Mouse (Mus musculus) macrophage (primary cell): ENCODE measurements around the gene Gm27235. TPM values are rescaled to one million over a fixed set of nuclear protein-coding genes. Genes with fewer than 3 reads are reported as not detected.
"Not testable (repeated sequence)": the region's sequence is repeated elsewhere in the genome, so short reads cannot be mapped to it uniquely, and the experiment has no call there.

ENCODE experiments used
- H3K27ac ChIP-seq: fragments of 350-480 bp; formaldehyde crosslinking; 2 replicates; pipeline ENCODE4 v1.9.0; 2021
- H3K36me3 ChIP-seq: fragments of 350-480 bp; formaldehyde crosslinking; 2 replicates; pipeline ENCODE4 v1.9.0; 2021; ENCODE audit errors: inconsistent target
- H3K4me3 ChIP-seq: fragments of 350-480 bp; formaldehyde crosslinking; 2 replicates; pipeline ENCODE4 v1.9.0; 2021; ENCODE audit errors: inconsistent target
- H3K79me2 ChIP-seq: fragments of 350-480 bp; formaldehyde crosslinking; 2 replicates; pipeline ENCODE4 v1.9.0; 2021; ENCODE audit errors: inconsistent target
- WGBS: methylation state at CpG from one replicate; pipeline ENCODE4 v1.1.7; 2026; ENCODE audit warnings: inconsistent platforms; ENCODE audit not compliant: missing documents; 5-methylcytosine and 5-hydroxymethylcytosine counted together
- polyA plus RNA-seq: library from polyadenylated mRNA; stranded (reverse); fragments of 250-400 nt; gene quantifications from 3 replicates; pipeline ENCODE4 v1.2.4, GENCODE M21; 2018; ENCODE audit warnings: inconsistent platforms
- total RNA-seq, 78 experiments: library from RNA; depleted of rRNA; stranded (reverse); fragments of 250-400 nt; gene quantifications; 1 replicate in 9 of 78; 2 replicates in 24 of 78; 3 replicates in 43 of 78; 4 replicates in 2 of 78; pipeline ENCODE4 v1.2.4; 2018; ENCODE audit warnings: inconsistent platforms in 56 of 78

Gene Gm27235
- not detected for total RNA-seq (2018; cell fraction: chromatin; rRNA removed)
- total RNA-seq (2018; cell fraction: cytosol; rRNA removed) = not detected
- total RNA-seq (2018; cell fraction: nucleus; rRNA removed) = not detected
- polyA plus RNA-seq = not detected in 3 replicates

DNA sequence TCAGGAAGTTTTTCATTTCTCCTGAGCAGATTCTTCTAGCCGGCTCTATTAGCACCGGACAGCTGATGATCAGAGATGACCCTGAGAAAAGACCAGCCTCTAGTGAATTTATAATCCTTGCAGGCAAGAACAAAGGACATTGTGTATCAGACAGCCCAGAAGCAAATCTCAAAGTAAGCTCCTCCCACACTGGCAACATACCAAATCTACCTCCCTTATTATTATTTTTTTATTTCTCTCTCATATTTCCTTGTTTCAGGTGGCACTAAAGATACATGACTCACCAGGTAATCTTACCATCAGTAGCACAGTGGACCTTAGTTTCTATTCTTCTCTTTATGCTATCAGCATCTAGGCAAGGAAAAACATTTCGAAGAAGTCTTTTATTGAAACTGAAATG, at the start of gene Gm27235, which contains the start of gene D730048I06Rik:
Gene Gm27235 (minus strand): TSS at position 101 of the 400 bp plus-strand sequence.
Gene D730048I06Rik (minus strand): TSS at position 112 of the 400 bp plus-strand sequence.
- no peak within 1 kb of the TSS for H3K4me3 ChIP-seq
- WGBS = 94% methylated on average over 3 of the region's 3 CpGs

GRCm38 (mm10) chr9:35817881-35818280, 28.0 kb upstream of the Gm27235 start:
- not testable (repeated sequence) for H3K79me2 ChIP-seq, H3K4me3 ChIP-seq, H3K27ac ChIP-seq, H3K36me3 ChIP-seq
- WGBS = 90% methylated on average over 10 of the region's 15 CpGs

More for the DNA sequence above, at the start of gene Gm27235, which contains the start of gene D730048I06Rik:
- Histone ChIP-seq H3K79me2 (no peaks in the 10 kb centered on the region), H3K27ac (no peak within 1 kb of the TSS), H3K36me3 (no peaks in the 10 kb centered on the region)

GRCm38 (mm10) chr9:35798146-35798545, 8.2 kb upstream of the Gm27235 start:
- H3K27ac ChIP-seq = no peak overlapping the region
- H3K4me3 ChIP-seq = no peak overlapping the region
- H3K79me2 ChIP-seq = no peaks in the 10 kb centered on the region
- H3K36me3 ChIP-seq = no peaks in the 10 kb centered on the region

DNA sequence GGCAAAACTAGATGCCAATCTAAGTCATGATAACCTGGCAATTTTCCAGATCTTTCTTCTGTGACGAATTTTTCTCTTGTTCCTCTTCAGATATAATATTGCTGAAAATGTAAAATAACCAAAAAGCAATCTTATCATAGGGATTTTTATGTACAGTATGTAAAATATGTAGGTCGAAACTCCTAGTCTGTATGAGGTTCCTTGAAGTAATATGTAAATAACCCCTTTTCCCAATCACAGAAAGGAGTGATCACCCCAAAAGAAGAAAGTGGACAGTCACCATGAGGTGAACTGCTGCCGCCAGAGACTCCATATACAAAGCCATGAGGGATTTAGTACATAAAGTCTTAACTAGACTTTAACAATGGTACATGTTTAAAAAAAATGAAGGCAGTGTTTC, 11.9 kb downstream of the Gm27235 start, which contains the start of gene Gm17727:
Gene Gm17727 (minus strand): TSS at position 101 of the 400 bp plus-strand sequence.
- H3K4me3 ChIP-seq = no peak within 1 kb of the TSS
- 60% methylated on average over 3 of the region's 3 CpGs for WGBS
- H3K36me3 ChIP-seq = no peaks in the 10 kb centered on the region
- H3K27ac ChIP-seq = no peak within 1 kb of the TSS
- no peaks in the 10 kb centered on the region for H3K79me2 ChIP-seq

DNA sequence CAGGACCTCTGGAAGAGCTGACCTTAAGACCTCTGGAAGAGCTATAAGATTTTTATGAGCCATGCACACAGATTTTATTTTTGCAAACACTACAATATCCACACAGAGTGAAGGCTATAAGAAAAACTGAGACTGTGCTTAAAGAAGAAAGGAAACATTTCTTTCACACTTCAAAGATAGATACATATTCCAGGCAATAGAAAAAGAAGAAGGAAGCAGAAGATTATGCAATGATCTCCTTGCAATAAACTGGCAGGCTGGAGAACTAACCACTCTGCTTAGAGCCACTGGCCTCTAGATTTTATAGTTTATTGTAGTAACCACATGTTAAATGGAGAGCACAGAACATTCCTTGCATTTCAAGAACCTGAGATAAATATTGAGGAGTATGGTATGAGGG, 33.1 kb downstream of the Gm27235 start:
- Histone ChIP-seq H3K36me3 (no peaks in the 10 kb centered on the region), H3K79me2 (no peaks in the 10 kb centered on the region), H3K4me3 (no peak overlapping the region), H3K27ac (no peak overlapping the region)

GRCm38 (mm10) chr9:35740749-35741148, 49.2 kb downstream of the Gm27235 start, which contains the start of gene Gm17677:
Gene Gm17677 (plus strand): TSS chr9:35741049.
- no peaks in the 10 kb centered on the region for H3K36me3 ChIP-seq
- H3K79me2 ChIP-seq = no peaks in the 10 kb centered on the region
- H3K27ac ChIP-seq = no peak within 1 kb of the TSS
- no peak within 1 kb of the TSS for H3K4me3 ChIP-seq

Other genes with a start within 250 kb of the Gm27235 start
- gene Ddx25, start 231.6 kb downstream of the Gm27235 start, polyA plus RNA-seq = not detected in 3 replicates
- gene Pus3, start 231.5 kb downstream of the Gm27235 start, polyA plus RNA-seq = 6.9 to 8.5 TPM (median 8.3 TPM) in 3 replicates
- 0.23 TPM in 1 of 3 replicates, not detected in the others for gene Pate2, start 219.8 kb downstream of the Gm27235 start, polyA plus RNA-seq
- 1.7 to 3.0 TPM (median 2.2 TPM) in 3 replicates for gene Hyls1, start 219.7 kb downstream of the Gm27235 start, polyA plus RNA-seq
- gene Pate4, start 178.2 kb downstream of the Gm27235 start, polyA plus RNA-seq = not detected in 3 replicates
- not detected in 3 replicates for gene Pate3, start 141.9 kb downstream of the Gm27235 start, polyA plus RNA-seq
- gene Pate1, start 102.7 kb downstream of the Gm27235 start, polyA plus RNA-seq = not detected in 3 replicates
- not detected in 3 replicates for gene Gm17677, start 49.1 kb downstream of the Gm27235 start, polyA plus RNA-seq
- not detected in 3 replicates for gene Gm17727, start 12.0 kb downstream of the Gm27235 start, polyA plus RNA-seq
- gene D730048I06Rik, start within 50 bp of the Gm27235 start, polyA plus RNA-seq = not detected in 3 replicates
- not detected in 3 replicates for gene 9230110F15Rik, start 54.0 kb upstream of the Gm27235 start, polyA plus RNA-seq
- not detected in 3 replicates for gene 9230113P08Rik, start 118.3 kb upstream of the Gm27235 start, polyA plus RNA-seq